Mouse (Mus musculus) testis, postnatal 10 days (tissue): ENCODE measurements around the gene Ttll7.
A peak's percentile ranks its signal among the peaks of the same experiment; 100 is the strongest.

Experiments
- DNase-seq: peaks from one replicate; pipeline ENCODE4 v3.0.0; 2021; ENCODE audit warnings: low spot score

Ttll7 gene

DNA sequence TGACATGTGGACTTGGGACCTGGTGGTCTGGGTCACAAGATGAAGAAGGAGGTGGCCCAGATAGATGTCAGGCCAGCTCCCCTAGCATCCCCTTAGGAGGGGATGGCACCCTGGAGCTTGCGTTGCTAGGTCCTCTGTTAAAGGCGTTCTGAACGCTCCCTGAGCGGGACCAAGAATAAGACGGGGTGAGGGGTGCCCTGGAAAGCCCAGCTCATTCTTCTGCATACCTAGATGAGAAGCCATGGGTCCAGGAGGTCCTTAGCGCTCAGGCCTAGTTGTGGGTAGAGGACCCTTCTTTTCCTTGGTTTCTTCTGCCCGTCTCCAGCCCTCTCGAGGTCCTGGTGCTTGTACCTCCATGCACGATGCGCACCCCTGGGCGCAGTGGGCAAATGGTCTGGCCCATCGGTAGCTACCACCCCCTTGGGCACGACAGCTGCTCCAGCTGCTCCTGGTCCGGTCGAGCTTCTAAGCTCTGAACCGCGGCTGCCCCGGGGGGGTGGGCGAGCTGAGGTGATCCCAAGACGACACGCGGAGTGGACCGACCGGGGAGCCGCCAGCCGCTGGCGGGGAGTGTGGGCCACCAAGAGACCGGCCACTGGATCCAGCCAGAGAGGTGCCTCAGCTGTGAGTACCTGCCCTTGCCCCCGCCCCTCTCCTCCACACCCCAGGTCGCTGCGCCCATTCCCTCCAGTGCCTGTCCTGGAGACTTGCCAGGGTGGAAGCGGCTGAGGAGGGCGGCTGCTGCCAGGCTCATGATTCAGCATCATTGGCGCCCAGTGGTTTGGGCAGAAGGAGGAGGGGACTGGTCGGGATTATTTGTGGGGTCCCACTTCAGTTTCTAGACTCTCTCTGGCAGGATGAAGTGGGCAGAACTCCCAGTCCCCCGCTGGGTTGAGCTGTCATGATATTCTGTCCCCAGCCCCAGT, at the start of gene Ttll7:
Gene Ttll7 (plus strand): TSS at position 402 of the 926 bp plus-strand sequence.
- peak; percentile 81 for DNase-seq

DNA sequence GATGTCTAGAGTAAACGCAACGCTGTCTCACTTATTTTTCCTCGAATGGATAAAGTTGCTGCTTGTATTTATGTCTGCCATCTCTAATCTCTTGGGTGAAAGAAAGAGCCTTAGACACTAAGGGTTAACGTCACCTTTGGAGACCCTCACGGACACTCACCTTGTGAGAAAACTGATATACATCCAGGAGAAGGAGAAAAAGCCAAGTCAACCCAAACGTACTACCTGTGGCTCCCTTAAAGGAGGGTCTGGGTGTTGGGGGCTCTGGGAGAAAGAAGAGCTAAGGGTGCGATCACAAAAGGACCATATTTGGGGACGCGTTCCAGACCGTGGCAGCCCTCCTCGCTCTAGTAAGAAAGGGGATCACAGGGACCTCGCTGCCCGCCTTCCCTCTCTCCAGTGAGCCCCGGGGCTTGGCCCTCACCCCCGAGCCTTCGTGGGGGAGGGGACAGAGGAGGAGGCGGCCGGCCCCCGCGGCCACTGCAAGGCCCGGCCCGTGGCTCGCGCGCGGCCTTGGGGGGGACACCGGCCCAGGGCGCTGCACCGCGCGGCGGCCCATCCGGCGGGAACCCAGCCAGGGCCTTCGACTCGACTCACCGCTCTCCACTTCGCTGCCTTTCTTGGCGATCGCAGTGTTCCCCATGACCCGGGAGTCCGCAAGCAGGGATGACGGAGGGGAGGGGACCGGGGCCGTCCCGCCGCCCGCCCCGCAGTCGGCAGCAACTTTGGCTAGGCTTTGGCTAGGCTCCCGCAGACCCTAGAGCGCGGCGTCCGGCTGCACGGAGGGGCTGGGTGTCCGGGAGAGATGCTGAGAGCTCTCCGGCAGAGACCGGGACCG, 39.9 kb upstream of the Ttll7 start:
- DNase-seq, result peak; percentile 79

GRCm38 (mm10) chr3:146812901-146813393, 39.2 kb upstream of the Ttll7 start, which contains the start of gene Prkacb:
Prkacb (minus strand) TSS chr3:146812990.
- DNase-seq, result peak; percentile 96

GRCm38 (mm10) chr3:146813624-146814023, 38.5 kb upstream of the Ttll7 start:
- no peak for DNase-seq

DNA sequence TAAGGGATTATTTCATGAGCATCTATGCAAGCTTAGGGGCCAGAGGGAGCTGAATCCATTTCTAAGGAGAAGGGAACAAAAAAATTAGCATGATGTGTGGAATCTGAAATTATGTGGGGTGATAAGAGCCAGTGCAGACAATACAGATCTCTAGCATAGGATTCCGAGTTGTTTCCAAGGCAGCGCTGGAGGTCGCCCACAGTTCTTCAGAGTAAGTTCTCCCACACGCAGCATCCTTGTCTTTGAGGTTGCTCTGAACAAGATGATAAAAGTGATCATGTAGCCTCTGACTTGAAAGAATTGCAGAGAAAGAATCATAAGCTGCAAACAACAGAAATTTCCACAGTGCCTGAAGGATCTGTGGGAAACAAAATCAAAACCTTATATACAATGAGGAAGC, 31.4 kb upstream of the Ttll7 start:
- DNase-seq, result no peak

DNA sequence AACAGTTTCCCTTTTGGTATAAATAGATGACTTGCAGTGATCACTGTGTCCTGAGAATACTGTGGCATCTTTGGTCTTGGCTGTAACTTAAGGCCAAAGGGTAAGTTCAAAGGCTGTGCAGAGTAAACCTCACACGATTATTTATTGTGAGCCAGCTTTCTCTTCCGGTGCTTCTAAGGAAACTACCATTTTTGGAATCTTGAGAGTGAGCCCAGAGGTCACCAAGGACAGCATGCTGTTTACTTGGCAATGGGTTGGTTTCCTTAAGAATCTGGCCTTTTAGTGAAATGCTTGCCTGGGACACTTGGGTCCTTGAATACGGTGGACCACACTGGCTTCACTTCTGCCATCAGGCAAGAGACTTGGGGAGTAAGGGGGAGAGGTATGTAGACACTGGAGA, 9.4 kb upstream of the Ttll7 start:
- DNase-seq, result no peak

DNA sequence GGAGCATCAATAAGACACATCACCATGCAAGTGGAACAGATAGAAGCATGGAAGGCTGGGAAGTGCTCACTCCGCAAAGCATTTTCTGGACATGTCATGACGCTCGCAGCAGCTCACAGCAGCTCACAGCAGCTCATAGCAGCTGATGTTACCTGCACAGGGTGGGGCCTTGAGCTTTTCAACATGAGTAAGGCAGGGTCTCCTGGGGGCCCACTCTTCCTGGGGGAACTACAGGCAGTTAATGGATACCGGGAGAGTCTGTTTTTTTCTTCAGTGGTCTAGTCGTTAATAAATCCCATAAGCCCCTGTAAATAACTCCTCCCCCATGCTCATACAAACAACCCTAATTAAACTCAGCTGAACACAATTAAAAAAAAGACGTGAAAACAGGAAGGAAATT, 8.7 kb upstream of the Ttll7 start:
- no peak for DNase-seq

DNA sequence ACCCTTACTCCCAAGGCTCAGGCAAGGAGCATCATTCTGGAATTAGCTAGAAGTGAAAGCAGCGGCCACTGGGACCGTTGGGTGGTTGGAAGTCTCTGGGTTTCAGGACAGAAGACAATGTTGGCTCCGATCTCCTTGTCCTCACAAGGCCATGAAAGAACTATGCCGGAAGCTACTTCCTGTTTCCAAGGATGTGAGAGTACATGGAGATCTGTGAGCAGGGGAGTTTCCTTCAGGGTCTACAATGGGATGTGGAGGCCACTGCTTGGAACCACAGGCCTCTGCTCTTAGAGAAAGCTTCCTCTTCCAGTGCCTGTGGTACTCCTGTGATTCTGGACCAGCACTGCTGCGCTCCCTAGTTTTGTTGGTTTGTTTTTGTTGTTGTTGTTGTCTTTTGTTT, 5.9 kb upstream of the Ttll7 start:
- no peak for DNase-seq

DNA sequence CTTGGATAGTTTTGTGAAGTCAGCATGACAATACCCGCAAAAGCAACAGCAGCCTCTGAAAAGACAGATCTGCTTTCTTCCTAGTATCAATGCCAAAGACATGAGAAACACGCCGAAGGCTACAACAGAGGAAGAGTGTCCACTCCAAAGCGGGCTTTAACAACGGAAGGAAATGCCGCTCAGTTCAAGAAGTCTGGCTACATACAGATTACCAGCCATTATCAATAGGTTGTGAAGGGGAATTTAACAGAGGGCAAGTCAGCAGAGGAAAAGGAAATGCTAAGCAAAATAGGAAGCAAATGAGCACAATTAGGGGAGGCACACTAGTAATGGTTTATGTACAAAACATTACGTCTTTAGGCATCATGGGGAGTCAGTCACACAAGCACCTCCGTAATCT, 4.1 kb upstream of the Ttll7 start:
- no peak for DNase-seq

GRCm38 (mm10) chr3:146849360-146849759, 2.8 kb upstream of the Ttll7 start:
- no peak for DNase-seq

GRCm38 (mm10) chr3:146854473-146855087, 2.4 kb downstream of the Ttll7 start:
- no peak for DNase-seq

- no peak for DNase-seq
Observed at GRCm38 (mm10) chr3:146857373-146857772, 5.2 kb downstream of the Ttll7 start.

DNA sequence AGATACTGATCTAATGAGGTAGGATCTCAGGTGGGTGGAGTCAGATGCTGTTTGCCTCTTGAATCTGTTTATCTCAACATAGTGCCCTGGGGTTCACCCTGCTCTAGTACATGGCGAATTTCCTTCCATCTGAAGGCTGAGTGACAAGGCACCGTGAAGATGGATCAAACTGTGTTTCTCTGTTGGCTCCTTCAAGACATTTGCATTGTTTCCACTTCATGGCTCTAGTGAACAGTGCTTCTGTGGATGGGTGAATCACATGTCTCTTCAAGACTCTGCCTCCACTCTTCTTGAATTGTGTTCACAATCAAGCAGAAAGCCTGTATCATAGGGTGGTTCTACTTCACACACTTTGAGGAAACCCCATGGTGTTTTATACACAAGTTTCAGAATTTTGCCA, 8.1 kb downstream of the Ttll7 start:
- DNase-seq, result no peak

DNA sequence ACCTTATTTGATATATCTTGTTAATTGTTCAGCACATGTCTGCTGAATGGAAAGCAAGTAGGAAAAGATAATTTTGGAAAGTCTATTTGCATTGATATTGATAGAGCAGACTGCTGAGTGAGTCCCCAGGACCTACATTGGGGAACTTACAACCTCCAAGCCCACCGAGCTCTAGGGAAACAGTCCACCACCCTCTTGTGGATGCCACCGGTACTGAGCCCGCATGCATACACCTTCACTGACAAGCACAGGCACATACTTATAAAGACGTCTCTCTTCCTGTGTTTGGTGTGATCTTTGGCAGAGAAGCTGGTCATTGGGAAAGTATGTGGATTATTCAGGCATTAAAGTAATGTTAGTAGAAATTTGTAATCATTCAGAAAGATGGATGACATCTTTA, 14.4 kb downstream of the Ttll7 start:
- no peak for DNase-seq

- no peak for DNase-seq
Observed at GRCm38 (mm10) chr3:146871954-146872353, 19.8 kb downstream of the Ttll7 start.

GRCm38 (mm10) chr3:146875929-146876328, 23.8 kb downstream of the Ttll7 start:
- no peak for DNase-seq

- DNase-seq, result no peak
Observed at GRCm38 (mm10) chr3:146893931-146894330, 41.8 kb downstream of the Ttll7 start.

DNA sequence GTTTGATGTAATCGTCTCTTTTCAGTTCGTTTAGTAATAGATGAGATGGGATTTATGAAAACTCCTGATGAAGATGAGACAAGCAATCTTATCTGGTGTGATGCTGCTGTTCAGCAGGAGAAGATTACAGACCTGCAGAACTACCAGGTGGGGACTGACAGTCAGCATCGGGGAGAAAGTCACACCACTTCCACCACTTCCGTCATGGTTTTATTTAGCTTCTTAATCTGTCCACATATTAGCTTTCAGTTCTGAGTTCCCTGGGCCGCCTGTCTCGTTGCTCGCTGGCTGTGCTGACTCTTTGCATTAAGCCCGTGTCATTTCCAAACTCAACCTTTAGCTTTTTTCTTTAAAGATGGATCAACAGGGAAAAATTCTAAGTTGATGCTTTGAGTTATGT, 44.4 kb downstream of the Ttll7 start:
- no peak for DNase-seq

- DNase-seq, result no peak
Observed at GRCm38 (mm10) chr3:146900094-146900493, 47.9 kb downstream of the Ttll7 start.

DNA sequence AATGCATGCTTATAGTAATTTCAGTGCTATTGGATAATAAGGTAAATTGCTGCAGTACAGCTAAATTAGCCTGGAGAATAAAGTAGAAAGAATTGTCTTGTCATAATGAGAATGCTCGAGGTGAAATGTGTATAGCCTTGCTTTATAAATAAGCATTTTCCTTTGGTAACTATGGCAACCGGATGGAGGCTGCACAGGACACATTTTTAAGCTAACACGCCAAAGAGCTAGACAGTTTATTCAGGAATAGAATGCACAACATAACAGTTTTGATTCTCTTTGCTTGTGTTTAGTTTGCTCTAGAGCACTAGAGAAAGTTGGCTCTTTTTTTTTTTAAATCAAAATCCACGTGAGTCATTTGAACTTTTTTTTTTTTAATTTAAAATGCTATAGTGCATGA, 49.6 kb downstream of the Ttll7 start:
- no peak for DNase-seq

GRCm38 (mm10) chr3:146905606-146906005, 53.4 kb downstream of the Ttll7 start:
- no peak for DNase-seq

GRCm38 (mm10) chr3:146908922-146909321, 56.8 kb downstream of the Ttll7 start:
- no peak for DNase-seq
